Mouse (Mus musculus) stomach, postnatal 0 days (tissue): Measurements from ENCODE around the gene Dusp7.

Source experiments
- CTCF ChIP-seq: IDR thresholded peaks from 2 replicates; pipeline ENCODE4 v1.5.1; 2016; ENCODE audit warnings: antibody characterized with exemption, low read depth, mild to moderate bottlenecking, moderate library complexity
- EP300 ChIP-seq: optimal IDR thresholded peaks from 2 replicates; pipeline ENCODE3; 2016; ENCODE audit warnings: antibody characterized with exemption

DNA sequence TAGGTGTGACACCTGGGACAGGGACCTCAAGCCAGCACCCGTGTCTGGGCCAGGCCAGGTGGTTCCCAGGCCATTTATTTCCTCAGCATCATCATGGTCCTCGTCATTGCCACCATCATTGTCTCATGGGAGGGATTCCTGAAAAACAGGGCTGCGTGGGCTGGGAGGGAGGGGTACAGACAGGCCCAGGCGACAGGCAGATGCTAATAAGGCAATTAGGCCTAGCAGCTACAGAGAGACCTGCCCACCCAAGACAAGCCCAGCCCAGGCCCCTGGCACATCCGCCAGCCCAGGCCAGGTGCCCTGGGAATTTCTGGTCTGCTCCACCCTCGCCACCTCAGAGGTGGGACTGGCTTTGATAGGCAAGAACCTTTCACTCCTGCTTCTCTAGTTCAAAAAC is 9.1 kb upstream of the Dusp7 start:
- TF ChIP-seq CTCF (no peak), EP300 (peak; percentile 60)
